9 mouse cellular contexts compared by ENCODE assay signal in the genomic region with DNA sequence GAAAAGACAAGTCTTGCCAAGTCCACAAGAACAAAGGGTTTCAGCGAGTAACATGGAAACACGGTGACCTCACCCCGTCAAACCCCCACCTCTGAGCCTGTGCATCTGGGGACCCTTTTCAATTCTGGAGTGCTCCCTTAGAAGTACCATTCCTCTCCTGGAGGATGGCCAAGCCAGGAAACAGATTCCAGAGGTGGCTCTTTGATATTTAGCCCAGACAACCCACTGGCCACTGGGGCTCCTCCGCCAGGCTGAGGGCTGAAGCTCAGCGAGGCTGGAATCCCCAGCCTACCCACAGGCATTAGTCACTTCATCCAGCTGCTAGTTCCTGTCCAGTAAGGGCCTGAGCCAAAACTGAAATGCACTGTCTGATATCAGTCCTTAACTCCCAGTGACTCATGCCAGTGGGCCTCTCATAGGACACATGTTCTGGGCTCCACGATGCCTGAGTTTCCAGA. TPM values are rescaled to one million over a fixed set of nuclear protein-coding genes. Genes with fewer than 3 reads are reported as not detected.
DNase-seq lines count a peak whose midpoint lies in the region; ATAC-seq and TF ChIP-seq lines count a peak whose summit lies in the region.
"Had no signal": no experiment of that assay in that cellular context is flagged by ENCODE, and none has a peak within 500 bp of the region (broad histone marks: within the 10 kb centered on the region; RNA-seq: fewer than 3 reads in every experiment).

No protein-coding gene starts in this region.

- H3K36me3 ChIP-seq in forebrain, embryonic 14.5 days (ENCODE audit: control insufficient read depth, insufficient read depth, low read length) = no peaks in the 10 kb centered on the region
- H3K36me3 ChIP-seq in forebrain, embryonic 15.5 days = no peaks in the 10 kb centered on the region
- H3K36me3 ChIP-seq in heart, embryonic 10.5 days = no peaks in the 10 kb centered on the region
- no peaks in the 10 kb centered on the region for H3K36me3 ChIP-seq in lung, postnatal 0 days (ENCODE audit: insufficient read depth, low read length)
- no peaks in the 10 kb centered on the region for H3K36me3 ChIP-seq in forebrain, embryonic 10.5 days (replicated peaks)
- H3K36me3 ChIP-seq: embryonic facial prominence, embryonic 13.5 days had no signal

- no peaks in the 10 kb centered on the region for H3K9me3 ChIP-seq in forebrain, embryonic 14.5 days (replicated peaks; ENCODE audit: control insufficient read depth, low read length)
- H3K9me3 ChIP-seq in forebrain, embryonic 15.5 days = no peaks in the 10 kb centered on the region
- no peaks in the 10 kb centered on the region for H3K9me3 ChIP-seq in heart, embryonic 10.5 days
- no peaks in the 10 kb centered on the region for H3K9me3 ChIP-seq in lung, postnatal 0 days (ENCODE audit: low read length)
- no peaks in the 10 kb centered on the region for H3K9me3 ChIP-seq in forebrain, embryonic 10.5 days
- H3K9me3 ChIP-seq: embryonic facial prominence, embryonic 13.5 days had no signal

- no peak overlapping the region for H3K9ac ChIP-seq in forebrain, embryonic 14.5 days (ENCODE audit: low read length)
- no peak overlapping the region for H3K9ac ChIP-seq in forebrain, embryonic 15.5 days (replicated peaks)
- no peak overlapping the region for H3K9ac ChIP-seq in lung, postnatal 0 days (replicated peaks; ENCODE audit: low read depth)
- H3K9ac ChIP-seq: embryonic facial prominence, embryonic 13.5 days had no signal

- 52% methylated on average over 6 of the region's 6 CpGs for WGBS in forebrain, embryonic 14.5 days
- WGBS in forebrain, embryonic 15.5 days = 65% methylated on average over 6 of the region's 6 CpGs
- 67% methylated on average over 6 of the region's 6 CpGs for WGBS in heart, embryonic 10.5 days
- WGBS in lung, postnatal 0 days = 29% methylated on average over 6 of the region's 6 CpGs
- 93% methylated on average over 6 of the region's 6 CpGs for WGBS in forebrain, embryonic 10.5 days

- DNase-seq in forebrain, embryonic 14.5 days (ENCODE audit: low spot score) = peak; percentile 17
- peak; percentile 48 for DNase-seq in adrenal gland, postnatal 14 days
- DNase-seq in heart, embryonic 10.5 days (ENCODE audit: low spot score) = no peak
- peak; percentile 60 for DNase-seq in lung, postnatal 0 days (ENCODE audit: low spot score)
- DNase-seq in cerebellum, adult 9-10 months = no peak
- DNase-seq in forebrain, embryonic 10.5 days (ENCODE audit: extremely low spot score, low spot score) = no peak
- no peak for DNase-seq in liver

- TF ChIP-seq EP300 in lung, postnatal 0 days (IDR thresholded peaks at IDR 0.05) = no peak

- no peak overlapping the region for H3K4me3 ChIP-seq in forebrain, embryonic 14.5 days (ENCODE audit: low read depth, low read length)
- no peak overlapping the region for H3K4me3 ChIP-seq in forebrain, embryonic 15.5 days
- no peak overlapping the region for H3K4me3 ChIP-seq in heart, embryonic 10.5 days
- H3K4me3 ChIP-seq in lung, postnatal 0 days (ENCODE audit: low read depth, low read length) = no peak overlapping the region
- H3K4me3 ChIP-seq in forebrain, embryonic 10.5 days = no peak overlapping the region
- H3K4me3 ChIP-seq: embryonic facial prominence, embryonic 13.5 days had no signal

- H3K27me3 ChIP-seq in forebrain, embryonic 14.5 days (replicated peaks; ENCODE audit: control insufficient read depth, insufficient read depth, low read length) = no peaks in the 10 kb centered on the region
- no peaks in the 10 kb centered on the region for H3K27me3 ChIP-seq in forebrain, embryonic 15.5 days
- no peaks in the 10 kb centered on the region for H3K27me3 ChIP-seq in heart, embryonic 10.5 days (ENCODE audit: insufficient read depth, poor library complexity, severe bottlenecking)
- no peaks in the 10 kb centered on the region for H3K27me3 ChIP-seq in lung, postnatal 0 days (replicated peaks; ENCODE audit: insufficient read depth, low read length)
- H3K27me3 ChIP-seq in forebrain, embryonic 10.5 days (ENCODE audit: poor library complexity, severe bottlenecking) = no peaks in the 10 kb centered on the region
- H3K27me3 ChIP-seq: embryonic facial prominence, embryonic 13.5 days had no signal

- H3K4me1 ChIP-seq in forebrain, embryonic 14.5 days (ENCODE audit: control insufficient read depth, insufficient read depth, low read length) = no peaks in the 10 kb centered on the region
- no peaks in the 10 kb centered on the region for H3K4me1 ChIP-seq in forebrain, embryonic 15.5 days
- peaks cover 16% of the 10 kb centered on the region for H3K4me1 ChIP-seq in heart, embryonic 10.5 days
- H3K4me1 ChIP-seq in lung, postnatal 0 days (ENCODE audit: insufficient read depth, low read depth, low read length) = no peaks in the 10 kb centered on the region; the same call in 1 of the 2 replicates
- H3K4me1 ChIP-seq in forebrain, embryonic 10.5 days = 0 out of 2 replicates have a peak, but pooled peaks cover 3% of the 10 kb centered on the region

- TF ChIP-seq CTCF in lung, postnatal 0 days (IDR thresholded peaks at IDR 0.05) = no peak

- no peak overlapping the region for H3K4me2 ChIP-seq in forebrain, embryonic 14.5 days (ENCODE audit: low read length)
- no peak overlapping the region for H3K4me2 ChIP-seq in forebrain, embryonic 15.5 days (replicated peaks)
- no peak overlapping the region for H3K4me2 ChIP-seq in lung, postnatal 0 days (replicated peaks; ENCODE audit: low read depth, low read length)
- H3K4me2 ChIP-seq: embryonic facial prominence, embryonic 13.5 days had no signal

- H3K27ac ChIP-seq in forebrain, embryonic 14.5 days (ENCODE audit: low read depth, low read length) = no peak overlapping the region
- no peak overlapping the region for H3K27ac ChIP-seq in forebrain, embryonic 15.5 days (replicated peaks)
- H3K27ac ChIP-seq in heart, embryonic 10.5 days = peak overlapping the region; percentile 3; the same call in 1 of the 2 replicates
- no peak overlapping the region for H3K27ac ChIP-seq in lung, postnatal 0 days (ENCODE audit: low read length)
- no peak overlapping the region for H3K27ac ChIP-seq in forebrain, embryonic 10.5 days
- H3K27ac ChIP-seq: embryonic facial prominence, embryonic 13.5 days had no signal

- ATAC-seq in forebrain, embryonic 14.5 days = no peak
- no peak for ATAC-seq in forebrain, embryonic 15.5 days (replicated peaks)
- peak; percentile 88 for ATAC-seq in lung, postnatal 0 days

RNA-seq across cellular contexts. Expression of a gene that starts 6.3 kb away (rescaled TPM):
- 15.7 and 19.3 TPM in 2 replicates for polyA plus RNA-seq in forebrain, embryonic 14.5 days (2014; fragmentation: Nextera tagmentation; extraction: Ambion mirVana)
- polyA plus RNA-seq in forebrain, embryonic 15.5 days (2015; fragmentation: Nextera tagmentation; extraction: Ambion mirVana) = 17.5 and 17.9 TPM in 2 replicates
- total RNA-seq in adrenal gland, postnatal 14 days (2021) = 24.6 and 27.1 TPM in 2 replicates
- 34.7 and 53.3 TPM in 2 replicates for polyA plus RNA-seq in heart, embryonic 10.5 days (2016; fragmentation: Nextera tagmentation; extraction: Ambion mirVana)
- 9.9 and 11.5 TPM in 2 replicates for polyA plus RNA-seq in lung, postnatal 0 days (2015; fragmentation: Nextera tagmentation; extraction: Ambion mirVana)
- 27.6 and 30.0 TPM in 2 replicates for polyA plus RNA-seq in forebrain, embryonic 10.5 days (2016; fragmentation: Nextera tagmentation; extraction: Ambion mirVana)

Comparison
In these comparisons a context has a peak if more than half of its experiments do, and no peak if none do; other contexts are left out.
1. DNase-seq: peak in forebrain, embryonic 14.5 days (single experiment), adrenal gland, postnatal 14 days (single experiment) and lung, postnatal 0 days (single experiment); none in heart, embryonic 10.5 days (single experiment), cerebellum, adult 9-10 months (single experiment), forebrain, embryonic 10.5 days (single experiment) and liver (single experiment).